Mouse (Mus musculus): ENCODE measurements at regions not wholly inside any gene's neighbourhood (a gene's known extent, or its start where the extent isn't known, plus 50 kb on each side); places are given as distances from the start of the nearest gene placed in this dataset.

DNA sequence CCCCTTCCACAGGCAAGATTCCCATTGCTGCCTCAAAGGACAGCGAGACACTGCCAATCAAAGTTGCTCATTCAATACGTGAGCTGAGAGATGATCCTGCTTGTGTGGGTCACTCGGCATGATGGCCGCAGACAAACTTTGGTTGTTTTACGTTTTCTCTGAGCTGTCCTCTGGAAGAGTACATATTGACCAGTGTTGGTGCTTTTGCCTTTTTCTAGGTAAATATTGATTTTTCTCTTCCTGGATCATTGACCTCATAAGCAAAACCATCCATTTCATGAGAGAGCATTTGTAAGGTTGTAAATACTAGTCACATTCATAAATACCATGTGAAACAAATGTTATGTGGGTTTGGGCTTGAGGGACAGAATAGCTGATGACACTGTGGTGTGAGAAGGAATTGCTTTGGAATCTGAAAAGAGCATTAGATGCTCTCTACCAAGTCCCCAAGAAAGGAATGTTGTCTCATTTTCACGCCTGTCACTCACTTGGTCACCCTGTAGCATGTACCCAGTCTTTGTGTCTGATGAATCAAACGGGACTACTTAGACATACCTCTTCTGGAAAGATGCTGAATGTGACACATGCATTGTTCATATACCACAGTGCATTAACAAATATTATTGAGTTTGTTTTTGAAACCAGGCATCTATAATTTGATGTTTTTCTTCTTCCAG lies 150.7 kb upstream of the F930015N05Rik start:
- TF ChIP-seq EP300 (IDR thresholded peaks at IDR 0.05; ENCODE audit: low read depth) (no peak), CTCF (IDR thresholded peaks at IDR 0.05; ENCODE audit: low read depth) (no peak)
